Mouse (Mus musculus) G1E (cell line): ENCODE measurements at regions not wholly inside any gene's neighbourhood (a gene's known extent, or its start where the extent isn't known, plus 50 kb on each side); places are given as distances from the start of the nearest gene placed in this dataset.

ENCODE experiments used
- CTCF ChIP-seq: IDR thresholded peaks from 2 replicates; pipeline ENCODE4 v1.5.1; 2012; ENCODE audit warnings: low read depth, low read length, inconsistent platforms, mixed read lengths
- POLR2AphosphoS5 ChIP-seq: IDR thresholded peaks from 2 replicates; pipeline ENCODE4 v1.6.1; 2012; ENCODE audit warnings: low read depth, low read length, inconsistent platforms; ENCODE audit not compliant: insufficient replicate concordance
- TAL1 ChIP-seq: conservative IDR thresholded peaks from 2 replicates; pipeline ENCODE4 v1.6.1; 2012; ENCODE audit warnings: low read depth, low read length, inconsistent platforms, mixed read lengths

GRCm38 (mm10) chr1:69331418-69332254 lies 223.8 kb upstream of the Erbb4 start:
- no peak for TF ChIP-seq CTCF
- TF ChIP-seq TAL1 = no peak
- no peak for TF ChIP-seq POLR2AphosphoS5
